Mouse (Mus musculus) liver, postnatal 0 days (tissue): ENCODE data around the gene Rftn2.

Experiments
- CTCF ChIP-seq: sonication (generic); IDR thresholded peaks from 2 replicates; pipeline ENCODE4 v1.5.1; 2016; ENCODE audit warnings: antibody characterized with exemption, low read depth
- EP300 ChIP-seq: IDR thresholded peaks from 2 replicates; pipeline ENCODE4 v1.6.1; 2016; ENCODE audit warnings: antibody characterized with exemption, low read depth, mild to moderate bottlenecking

- no peak for TF ChIP-seq CTCF
- no peak for TF ChIP-seq EP300
Observed at GRCm38 (mm10) chr1:55130190-55130916, 96.2 kb downstream of the Rftn2 start.
